In genomic region chr2:9801484-9801883, GRCm38 (mm10) we compare ENCODE assay signal across 21 mouse cellular contexts.
DNase-seq lines count a peak whose midpoint lies in the region; ATAC-seq and TF ChIP-seq lines count a peak whose summit lies in the region.
"Had no signal": no experiment of that assay in that cellular context is flagged by ENCODE, and none has a peak within 500 bp of the region (broad histone marks: within the 10 kb centered on the region; RNA-seq: fewer than 3 reads in every experiment).

No protein-coding gene starts in this region.

- H3K9me3 ChIP-seq in heart, embryonic 10.5 days = no peaks in the 10 kb centered on the region
- H3K9me3 ChIP-seq in hindbrain, embryonic 11.5 days (ENCODE audit: control insufficient read depth, low read length) = no peaks in the 10 kb centered on the region
- H3K9me3 ChIP-seq: hindbrain, embryonic 15.5 days; limb, embryonic 13.5 days had no signal

- no peak for TF ChIP-seq POLR2A in thymus, adult 2 months (IDR thresholded peaks at IDR 0.05; ENCODE audit: control insufficient read depth, extremely low read depth, insufficient read depth, low read length, poor library complexity)

- TF ChIP-seq CTCF in thymus, adult 2 months (IDR thresholded peaks at IDR 0.05; ENCODE audit: borderline replicate concordance, control insufficient read depth, extremely low read depth, insufficient read depth, low read length, poor library complexity) = no peak

- H3K9ac ChIP-seq in hindbrain, embryonic 11.5 days (ENCODE audit: low read depth, low read length) = no peak overlapping the region
- H3K9ac ChIP-seq: hindbrain, embryonic 15.5 days; limb, embryonic 13.5 days had no signal

- H3K27me3 ChIP-seq in heart, embryonic 10.5 days (ENCODE audit: insufficient read depth, poor library complexity, severe bottlenecking) = no peaks in the 10 kb centered on the region
- no peaks in the 10 kb centered on the region for H3K27me3 ChIP-seq in thymus, adult 2 months (ENCODE audit: control insufficient read depth, insufficient read depth, low read length)
- no peaks in the 10 kb centered on the region for H3K27me3 ChIP-seq in hindbrain, embryonic 11.5 days (ENCODE audit: control insufficient read depth, insufficient read depth, low read length)
- H3K27me3 ChIP-seq: hindbrain, embryonic 15.5 days; limb, embryonic 13.5 days; Patski had no signal

- H3K4me3 ChIP-seq in heart, embryonic 10.5 days = no peak overlapping the region
- no peak overlapping the region for H3K4me3 ChIP-seq in thymus, adult 2 months (ENCODE audit: control insufficient read depth, insufficient read depth, low read length)
- no peak overlapping the region for H3K4me3 ChIP-seq in hindbrain, embryonic 11.5 days (ENCODE audit: low read depth, low read length)
- H3K4me3 ChIP-seq: gastrocnemius, adult 2 months; heart, adult 2 months; hindbrain, embryonic 15.5 days; layer of hippocampus, adult 2 months; left cerebral cortex, adult 2 months; limb, embryonic 13.5 days had no signal

- no peak for ATAC-seq in hindbrain, embryonic 11.5 days (ENCODE audit: low FRiP score)
- ATAC-seq: forebrain, embryonic 16.5 days; Patski had no signal

- WGBS in heart, embryonic 10.5 days = 68% methylated on average over 8 of the region's 8 CpGs
- 10% methylated on average over 8 of the region's 8 CpGs for WGBS in thymus, adult 2 months
- WGBS in hindbrain, embryonic 11.5 days = 84% methylated on average over 8 of the region's 8 CpGs

- no peaks in the 10 kb centered on the region for H3K36me3 ChIP-seq in heart, embryonic 10.5 days
- no peaks in the 10 kb centered on the region for H3K36me3 ChIP-seq in thymus, adult 2 months (ENCODE audit: control insufficient read depth, insufficient read depth, low read length)
- no peaks in the 10 kb centered on the region for H3K36me3 ChIP-seq in hindbrain, embryonic 11.5 days (ENCODE audit: control insufficient read depth, insufficient read depth, low read length)
- H3K36me3 ChIP-seq: hindbrain, embryonic 15.5 days; limb, embryonic 13.5 days had no signal

- no peak overlapping the region for H3K27ac ChIP-seq in heart, embryonic 10.5 days
- H3K27ac ChIP-seq in thymus, adult 2 months (ENCODE audit: control insufficient read depth, insufficient read depth, low read length) = no peak overlapping the region
- no peak overlapping the region for H3K27ac ChIP-seq in hindbrain, embryonic 11.5 days (ENCODE audit: low read depth, low read length)
- H3K27ac ChIP-seq: gastrocnemius, adult 2 months; heart, adult 2 months; hindbrain, embryonic 15.5 days; kidney, postnatal 0 days; layer of hippocampus, adult 2 months; left cerebral cortex, adult 2 months; limb, embryonic 13.5 days had no signal

- no peak overlapping the region for H3K4me2 ChIP-seq in hindbrain, embryonic 11.5 days (replicated peaks; ENCODE audit: low read depth, low read length)
- H3K4me2 ChIP-seq: hindbrain, embryonic 15.5 days; limb, embryonic 13.5 days had no signal

- no peaks in the 10 kb centered on the region for H3K4me1 ChIP-seq in heart, embryonic 10.5 days
- H3K4me1 ChIP-seq in thymus, adult 2 months (replicated peaks; ENCODE audit: control insufficient read depth, insufficient read depth, low read length) = peaks cover 12% of the 10 kb centered on the region
- no peaks in the 10 kb centered on the region for H3K4me1 ChIP-seq in hindbrain, embryonic 11.5 days (replicated peaks; ENCODE audit: control insufficient read depth, insufficient read depth, low read length)
- H3K4me1 ChIP-seq: hindbrain, embryonic 15.5 days; limb, embryonic 13.5 days had no signal

- peak; percentile 68 for DNase-seq in heart, embryonic 10.5 days (ENCODE audit: low spot score)
- DNase-seq in heart, adult 9 months (ENCODE audit: low spot score in 2 of 2) = no peak
- DNase-seq in induced T-regulatory cell, adult 2 months (ENCODE audit: low read depth) = peak; percentile 68
- peak; percentile 12 for DNase-seq in thymus, adult 2 months
- no peak for DNase-seq in cerebellum, postnatal 10 days
- DNase-seq in hindbrain, embryonic 11.5 days (ENCODE audit: low spot score) = no peak
- DNase-seq in adrenal gland, adult 8-10 months = no peak
- no peak for DNase-seq in left cerebral cortex, adult 11 months (ENCODE audit: low spot score)
- DNase-seq: cerebellum, adult 11-12 months; gastrocnemius, adult 2 months; heart, postnatal 10 days; kidney, adult 11 months; lung, postnatal 10 days had no signal

Comparison
In these comparisons a context has a peak if more than half of its experiments do, and no peak if none do; other contexts are left out.
1. DNase-seq: peak in heart, embryonic 10.5 days (single experiment), induced T-regulatory cell, adult 2 months (single experiment) and thymus, adult 2 months (single experiment); none in heart, adult 9 months (0 of 2), cerebellum, postnatal 10 days (0 of 2), hindbrain, embryonic 11.5 days (single experiment), adrenal gland, adult 8-10 months (single experiment) and left cerebral cortex, adult 11 months (single experiment).